Mouse (Mus musculus) left cerebral cortex, adult 2 months (tissue): ENCODE measurements around the gene Fam189a1. TPM values are rescaled to one million over a fixed set of nuclear protein-coding genes. Genes with fewer than 3 reads are reported as not detected.

Experiments used
- DNase-seq, 2 experiments: peaks; one replicate each; pipeline ENCODE4 v3.0.0; 2021 to 2022; ENCODE audit warnings: low spot score in 2 of 2, mixed read lengths in 1 of 2; ENCODE audit errors: extremely low spot score in 1 of 2
- H3K27ac ChIP-seq: fragments of 200-600 bp; 2 replicates; pipeline ENCODE4 v1.8.1; 2022
- H3K4me3 ChIP-seq: fragments of 200-600 bp; 2 replicates; pipeline ENCODE4 v1.8.1; 2022
- CTCF ChIP-seq: fragments of 200-600 bp; IDR thresholded peaks from 2 replicates; pipeline ENCODE4 v1.8.1; 2022; ENCODE audit warnings: antibody characterized with exemption, mild to moderate bottlenecking, moderate library complexity
- intact Hi-C: fragments of 180-260 bp; cut with DNase I; formaldehyde crosslinking; loops from one replicate; pipeline ENCODE4 v1.15.1; 2025
- microRNA-seq, 2 experiments: library from miRNA; unstranded; fragments of <30 nt; microRNA quantifications; one replicate each; pipeline ENCODE4 v1.2.0; 2021
- total RNA-seq, 2 experiments: library from RNA; stranded (reverse); gene quantifications; 2 replicates each; pipeline ENCODE4 v1.2.3; 2021

Fam189a1 gene
- total RNA-seq, 2 experiments from 2014 or later: 60.6 to 62.7 TPM

GRCm38 (mm10) chr7:64728816-64729215 lies 427.6 kb downstream of the Fam189a1 start:
- H3K27ac ChIP-seq: peak overlapping the region; percentile 76
- intact Hi-C loops: loop anchor here (2.0 to 5.0 kb wide), 4 partner anchors 97 to 226 kb away; no protein-coding TSS in a partner anchor
- DNase-seq: no peak
- H3K4me3 ChIP-seq: no peak overlapping the region
- no peak for TF ChIP-seq CTCF

- peak overlapping the region; percentile 76 for H3K27ac ChIP-seq
- H3K4me3 ChIP-seq: no peak overlapping the region
- no peak for TF ChIP-seq CTCF
- DNase-seq: peak in 1 of 2 experiments; percentile 62
- intact Hi-C loops: loop anchor here (2.0 to 5.0 kb wide), 4 partner anchors 96 to 225 kb away; no protein-coding TSS in a partner anchor
These were observed 428.2 kb downstream of the Fam189a1 start for GRCm38 (mm10) chr7:64728181-64728591.

- no peak for TF ChIP-seq CTCF
- no peak for DNase-seq
- intact Hi-C loops: loop anchor here (5.0 kb wide), 3 partner anchors 94 to 159 kb away; no protein-coding TSS in a partner anchor
- peak overlapping the region; percentile 67 for H3K27ac ChIP-seq
- H3K4me3 ChIP-seq: no peak overlapping the region
These were observed 430.2 kb downstream of the Fam189a1 start for GRCm38 (mm10) chr7:64725967-64726695.

- peak overlapping the region; percentile 67 for H3K27ac ChIP-seq
- DNase-seq: no peak
- peak; percentile 15; the same call in 1 of the 2 replicates for TF ChIP-seq CTCF
These were observed 432.0 kb downstream of the Fam189a1 start for GRCm38 (mm10) chr7:64724409-64724808.

GRCm38 (mm10) chr7:64723313-64723712 lies 433.1 kb downstream of the Fam189a1 start:
- H3K27ac ChIP-seq: peak overlapping the region; percentile 48; the same call in 1 of the 2 replicates
- intact Hi-C loops: no loop called here
- TF ChIP-seq CTCF: no peak
- DNase-seq: no peak
- H3K4me3 ChIP-seq: no peak overlapping the region

More at GRCm38 (mm10) chr7:64724409-64724808, 432.0 kb downstream of the Fam189a1 start:
- no peak overlapping the region for H3K4me3 ChIP-seq
- intact Hi-C loops: no loop called here

- no peak for TF ChIP-seq CTCF
- no peak for DNase-seq
- Histone ChIP-seq H3K4me3 (no peak overlapping the region), H3K27ac (no peak overlapping the region)
- intact Hi-C loops: no loop called here
These were observed 440.1 kb downstream of the Fam189a1 start for GRCm38 (mm10) chr7:64716286-64716685.

- TF ChIP-seq CTCF: peak; percentile 33
- no peak overlapping the region for H3K4me3 ChIP-seq
- intact Hi-C loops: no loop called here
- H3K27ac ChIP-seq: peak overlapping the region; percentile 42; the same call in 1 of the 2 replicates
- peak; percentile 51 to 54 for DNase-seq
These were observed 446.7 kb downstream of the Fam189a1 start for GRCm38 (mm10) chr7:64709520-64710262.

- Histone ChIP-seq H3K27ac (no peak overlapping the region), H3K4me3 (no peak overlapping the region)
- intact Hi-C loops: no loop called here
- DNase-seq: no peak
- TF ChIP-seq CTCF: no peak
These were observed 448.2 kb downstream of the Fam189a1 start for GRCm38 (mm10) chr7:64708176-64708575.

Small RNA genes within 50 kb of the gene (microRNA-seq; reads per million reads assigned to microRNA genes)
- gene Gm25249: 0 reads per million in 2 experiments
